Mouse (Mus musculus) frontal cortex, postnatal 36 days (tissue): ENCODE results near the gene Tnfrsf17.
"Not testable (repeated sequence)": the region's sequence is repeated elsewhere in the genome, so short reads cannot be mapped to it uniquely, and the experiment has no call there.

Source experiments
- DNase-seq, 2 experiments: peaks; one replicate each; pipeline ENCODE4 v3.0.0; 2022; ENCODE audit warnings: low spot score in 2 of 2

The Tnfrsf17 gene

GRCm38 (mm10) chr16:11313512-11313911 lies at the start of gene Tnfrsf17:
Gene Tnfrsf17 (plus strand): TSS chr16:11313812.
- no peak for DNase-seq

- DNase-seq = no peak
Measured at GRCm38 (mm10) chr16:11266556-11266955, 47.1 kb upstream of the Tnfrsf17 start.

- DNase-seq = no peak
Measured at GRCm38 (mm10) chr16:11269808-11270207, 43.8 kb upstream of the Tnfrsf17 start.

- DNase-seq = peak in 1 of 2 experiments; percentile 2
Measured at GRCm38 (mm10) chr16:11270642-11271041, 43.0 kb upstream of the Tnfrsf17 start.

GRCm38 (mm10) chr16:11271073-11271472 lies 42.5 kb upstream of the Tnfrsf17 start:
- DNase-seq = no peak

GRCm38 (mm10) chr16:11276888-11277287 lies 36.7 kb upstream of the Tnfrsf17 start:
- no peak for DNase-seq

GRCm38 (mm10) chr16:11278778-11279177 lies 34.8 kb upstream of the Tnfrsf17 start:
- DNase-seq = no peak

- peak; percentile 6 to 17 for DNase-seq
Measured at GRCm38 (mm10) chr16:11282655-11283232, 30.9 kb upstream of the Tnfrsf17 start.

- no peak for DNase-seq
Measured at GRCm38 (mm10) chr16:11284881-11285280, 28.7 kb upstream of the Tnfrsf17 start.

- no peak for DNase-seq
Measured at GRCm38 (mm10) chr16:11285949-11286348, 27.7 kb upstream of the Tnfrsf17 start.

- not testable (repeated sequence) for DNase-seq
Measured at GRCm38 (mm10) chr16:11288873-11289272, 24.7 kb upstream of the Tnfrsf17 start.

- not testable (repeated sequence) for DNase-seq
Measured at GRCm38 (mm10) chr16:11295583-11295982, 18.0 kb upstream of the Tnfrsf17 start.

- not testable (repeated sequence) for DNase-seq
Measured at GRCm38 (mm10) chr16:11297700-11298099, 15.9 kb upstream of the Tnfrsf17 start.

- no peak for DNase-seq
Measured at GRCm38 (mm10) chr16:11303741-11304140, 9.9 kb upstream of the Tnfrsf17 start.

- no peak for DNase-seq
Measured at GRCm38 (mm10) chr16:11305531-11305930, 8.1 kb upstream of the Tnfrsf17 start.

- no peak for DNase-seq
Measured at GRCm38 (mm10) chr16:11315786-11316320, 2.2 kb downstream of the Tnfrsf17 start.

- DNase-seq = no peak
Measured at GRCm38 (mm10) chr16:11316748-11317147, 3.1 kb downstream of the Tnfrsf17 start.

- no peak for DNase-seq
Measured at GRCm38 (mm10) chr16:11317324-11317723, 3.7 kb downstream of the Tnfrsf17 start.

- DNase-seq = peak; percentile 97 to 98
Measured at GRCm38 (mm10) chr16:11322409-11323323, 9.1 kb downstream of the Tnfrsf17 start, which contains the start of gene Snx29. Gene Snx29 (plus strand): TSS chr16:11322908.

GRCm38 (mm10) chr16:11323324-11324051 lies 9.9 kb downstream of the Tnfrsf17 start:
- peak; percentile 24 to 27 for DNase-seq

GRCm38 (mm10) chr16:11330081-11330800 lies 16.6 kb downstream of the Tnfrsf17 start:
- no peak for DNase-seq
